Mouse (Mus musculus) ovary, postnatal 36 days (tissue): Measurements from ENCODE around the gene Ogfod2.
A peak's percentile ranks its signal among the peaks of the same experiment; 100 is the strongest.

Experiments
- DNase-seq: peaks from one replicate; pipeline ENCODE4 v3.0.0; 2022; ENCODE audit warnings: low spot score, mixed read lengths

Gene Ogfod2

GRCm38 (mm10) chr5:124155943-124156342 lies 43.8 kb downstream of the Ogfod2 start:
- DNase-seq = no peak

GRCm38 (mm10) chr5:124158305-124158704 lies 46.2 kb downstream of the Ogfod2 start:
- DNase-seq = no peak

DNA sequence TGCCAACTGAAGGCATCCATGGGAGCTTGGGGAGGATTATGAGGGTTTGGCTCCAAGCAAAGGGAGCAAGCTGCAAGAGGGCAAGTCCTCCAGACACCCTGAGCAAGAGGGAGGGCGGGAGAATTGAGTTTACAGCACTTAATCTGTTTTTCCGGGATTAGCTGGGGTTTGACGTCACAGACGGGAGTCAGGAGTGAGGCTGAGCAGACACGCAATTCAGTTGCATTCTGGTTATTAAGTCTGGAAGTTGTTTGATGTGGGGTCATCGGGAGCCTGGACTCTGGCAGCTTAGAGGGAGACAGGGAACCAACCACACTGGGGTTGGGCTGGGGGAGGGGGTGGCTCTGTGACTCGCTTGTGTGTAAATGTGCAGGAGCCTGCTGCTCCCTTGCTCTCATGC lies 47.4 kb downstream of the Ogfod2 start:
- DNase-seq = no peak

DNA sequence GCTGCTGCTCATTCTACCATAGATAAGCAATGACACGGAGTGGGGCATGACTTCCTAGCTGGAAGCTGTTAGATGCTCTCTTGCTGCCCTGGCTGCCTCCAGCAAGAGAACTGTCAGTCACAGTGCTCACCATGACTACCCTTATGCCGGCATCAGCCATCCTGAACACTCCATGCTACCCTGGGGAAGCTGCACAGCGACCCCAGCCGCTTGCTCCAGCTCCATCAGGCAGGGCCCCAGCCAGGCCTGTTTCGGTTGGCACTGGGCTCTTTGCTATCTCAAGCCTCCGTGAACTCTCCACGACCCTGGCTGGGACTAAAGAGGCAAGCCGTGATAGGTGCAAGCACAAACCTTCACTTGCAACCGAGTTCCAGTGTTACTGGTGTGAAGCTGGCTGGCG lies 49.7 kb downstream of the Ogfod2 start:
- no peak for DNase-seq

- peak; percentile 58 for DNase-seq
Observed at GRCm38 (mm10) chr5:124162577-124162976, 50.5 kb downstream of the Ogfod2 start.

DNA sequence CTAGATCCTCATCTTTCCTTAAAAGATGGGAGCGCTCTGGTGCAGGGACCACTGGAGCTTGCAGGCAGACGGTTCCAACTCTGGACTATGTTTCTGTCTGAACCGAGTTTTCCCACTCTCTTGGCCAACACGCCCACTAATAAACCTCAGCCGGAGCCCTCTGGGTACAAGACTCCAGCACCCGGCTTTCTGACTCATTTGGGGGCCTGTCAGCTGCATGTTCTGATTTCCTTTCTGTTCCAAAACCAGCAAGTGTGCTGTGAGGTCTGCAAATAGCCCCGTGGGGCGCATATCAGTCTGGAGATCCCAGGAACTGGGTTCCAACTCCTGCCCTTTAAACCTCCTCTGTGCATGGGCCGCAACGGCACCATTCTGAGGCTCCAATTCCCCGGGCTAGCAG lies 51.3 kb downstream of the Ogfod2 start:
- no peak for DNase-seq
